Mouse (Mus musculus) effector memory CD4-positive, alpha-beta T cell, adult 5 months (primary cell): ENCODE data around the gene 1700017D01Rik. TPM values are rescaled to one million over a fixed set of nuclear protein-coding genes. Genes with fewer than 3 reads are reported as not detected.

Experiments used
- polyA plus RNA-seq: library from polyadenylated mRNA; unstranded; fragments of 100-300 nt; shearing (Covaris generic); gene quantifications from one replicate; pipeline ENCODE4 v1.2.1, GENCODE M21; 2017

1700017D01Rik gene
- polyA plus RNA-seq, result not detected

GRCm38 (mm10) chr19:11130776-11131175, at the start of gene 1700017D01Rik:
1700017D01Rik (minus strand) TSS chr19:11130876.

GRCm38 (mm10) chr19:11165172-11165571, 34.5 kb upstream of the 1700017D01Rik start, which contains the start of gene 1700025F22Rik:
1700025F22Rik (minus strand) TSS chr19:11165320.

GRCm38 (mm10) chr19:11080934-11081333, 49.7 kb downstream of the 1700017D01Rik start, which contains the start of gene Ms4a8a:
Ms4a8a (minus strand) TSS chr19:11081102.

Other genes starting within 250 kb of the 1700017D01Rik start
- gene Tmem109, start 248.9 kb downstream of the 1700017D01Rik start, polyA plus RNA-seq, result 40.9 TPM
- 62.6 TPM for gene Prpf19, start 235.6 kb downstream of the 1700017D01Rik start, polyA plus RNA-seq
- gene Zp1, start 210.2 kb downstream of the 1700017D01Rik start, polyA plus RNA-seq, result not detected
- gene Ptgdr2, start 193.7 kb downstream of the 1700017D01Rik start, polyA plus RNA-seq, result not detected
- gene Ccdc86, start 181.6 kb downstream of the 1700017D01Rik start, polyA plus RNA-seq, result 14.4 TPM
- not detected for gene Ms4a10, start 156.2 kb downstream of the 1700017D01Rik start, polyA plus RNA-seq
- gene Ms4a15, start 137.6 kb downstream of the 1700017D01Rik start, polyA plus RNA-seq, result not detected
- not detected for gene Ms4a18, start 112.8 kb downstream of the 1700017D01Rik start, polyA plus RNA-seq
- gene Ms4a8a, start 49.8 kb downstream of the 1700017D01Rik start, polyA plus RNA-seq, result 0.56 TPM
- gene 1700025F22Rik, start 34.4 kb upstream of the 1700017D01Rik start, polyA plus RNA-seq, result not detected
- not detected for gene Ms4a13, start 65.9 kb upstream of the 1700017D01Rik start, polyA plus RNA-seq
- 0.20 TPM for gene Ms4a12, start 101.6 kb upstream of the 1700017D01Rik start, polyA plus RNA-seq
- gene Ms4a1, start 135.4 kb upstream of the 1700017D01Rik start, polyA plus RNA-seq, result 0.47 TPM
- gene Ms4a5, start 153.0 kb upstream of the 1700017D01Rik start, polyA plus RNA-seq, result not detected
- gene Ms4a14, start 183.6 kb upstream of the 1700017D01Rik start, polyA plus RNA-seq, result not detected
- gene Ms4a7, start 205.3 kb upstream of the 1700017D01Rik start, polyA plus RNA-seq, result not detected
- 1.7 TPM for gene Ms4a4a, start 244.6 kb upstream of the 1700017D01Rik start, polyA plus RNA-seq